Mouse (Mus musculus) heart, postnatal 0 days (tissue): Measurements from ENCODE around the gene Manbal. TPM values are rescaled to one million over a fixed set of nuclear protein-coding genes. Genes with fewer than 3 reads are reported as not detected.
A peak's percentile ranks its signal among the peaks of the same experiment; 100 is the strongest.

ENCODE experiments used
- ATAC-seq: fragments of 200-750 bp; cut with Nextera tagmentation; 2 replicates; pipeline ENCODE4 v1.8.0; 2017; ENCODE audit warnings: low read depth, moderate number of reproducible peaks, moderate library complexity; ENCODE audit not compliant: insufficient read depth
- DNase-seq: peaks from one replicate; pipeline ENCODE4 v3.0.0-alpha.2; 2016; ENCODE audit warnings: low spot score
- H3K27ac ChIP-seq: fragments of 300-500 bp; sonication (generic); 2 replicates; pipeline ENCODE4 v1.5.1; 2014; ENCODE audit warnings: low read depth, mild to moderate bottlenecking
- H3K27me3 ChIP-seq: fragments of 300-500 bp; sonication (generic); 2 replicates; pipeline ENCODE4 v1.6.1; 2014; ENCODE audit warnings: low read length, mixed read lengths; ENCODE audit not compliant: control insufficient read depth, insufficient read depth
- H3K36me3 ChIP-seq: fragments of 300-500 bp; sonication (generic); replicated peaks from 2 replicates; pipeline ENCODE4 v1.6.1; 2014; ENCODE audit warnings: low read length, mixed read lengths; ENCODE audit not compliant: control insufficient read depth, insufficient read depth
- H3K4me1 ChIP-seq: fragments of 300-500 bp; sonication (generic); 2 replicates; pipeline ENCODE4 v1.6.1; 2014; ENCODE audit warnings: antibody characterized with exemption; ENCODE audit not compliant: control insufficient read depth, insufficient read depth
- H3K4me2 ChIP-seq: fragments of 300-500 bp; sonication (generic); 2 replicates; pipeline ENCODE4 v1.6.1; 2014; ENCODE audit warnings: low read depth, mild to moderate bottlenecking, low read length, moderate library complexity
- H3K4me3 ChIP-seq: fragments of 300-500 bp; sonication (generic); 2 replicates; pipeline ENCODE4 v1.5.1; 2014; ENCODE audit warnings: low read depth, low read length
- H3K9ac ChIP-seq: fragments of 300-500 bp; sonication (generic); replicated peaks from 2 replicates; pipeline ENCODE4 v1.6.1; 2014; ENCODE audit warnings: low read depth, low read length, mixed read lengths
- H3K9me3 ChIP-seq: fragments of 300-500 bp; sonication (generic); replicated peaks from 2 replicates; pipeline ENCODE4 v1.6.1; 2016; ENCODE audit warnings: low read length; ENCODE audit not compliant: control insufficient read depth
- CTCF ChIP-seq: IDR thresholded peaks from 2 replicates; pipeline ENCODE4 v1.5.1; 2016; ENCODE audit warnings: antibody characterized with exemption, control low read depth, low read depth
- EP300 ChIP-seq: IDR thresholded peaks from 2 replicates; pipeline ENCODE4 v1.6.1; 2016; ENCODE audit warnings: antibody characterized with exemption, low read depth
- WGBS: fragments of 180-500 bp; shearing (Covaris S2); extraction: QIAGEN DNeasy Blood & Tissue Kit; methylation state at CpG from one replicate; pipeline ENCODE4 v1.1.7; 2014; 5-methylcytosine and 5-hydroxymethylcytosine counted together
- polyA plus RNA-seq: library from polyadenylated mRNA; unstranded; fragments of >200 nt; fragmentation: Nextera tagmentation; extraction: Ambion mirVana; gene quantifications from 2 replicates; pipeline ENCODE4 v1.2.1, GENCODE M21; 2015
- total RNA-seq: library from RNA; depleted of rRNA; stranded (reverse); fragments of >200 nt; gene quantifications from 2 replicates; pipeline ENCODE4 v1.2.3, GENCODE M21; 2014; ENCODE audit warnings: low replicate concordance

Manbal gene
- total and polyA plus RNA-seq, 2 experiments from 2014 or later = 23.6 to 55.5 TPM

- WGBS = 51% methylated on average over 5 of the region's 5 CpGs
- Histone ChIP-seq H3K27ac (no peak overlapping the region), H3K4me2 (no peak overlapping the region), H3K36me3 (peaks cover 45% of the 10 kb centered on the region), H3K9me3 (no peaks in the 10 kb centered on the region), H3K9ac (no peak overlapping the region), H3K4me1 (no peaks in the 10 kb centered on the region), H3K27me3 (no peaks in the 10 kb centered on the region), H3K4me3 (no peak overlapping the region)
- no peak for DNase-seq
- no peak for ATAC-seq
- TF ChIP-seq CTCF (no peak), EP300 (no peak)
These were observed 39.3 kb upstream of the Manbal start for GRCm38 (mm10) chr2:157328106-157328505.

DNA sequence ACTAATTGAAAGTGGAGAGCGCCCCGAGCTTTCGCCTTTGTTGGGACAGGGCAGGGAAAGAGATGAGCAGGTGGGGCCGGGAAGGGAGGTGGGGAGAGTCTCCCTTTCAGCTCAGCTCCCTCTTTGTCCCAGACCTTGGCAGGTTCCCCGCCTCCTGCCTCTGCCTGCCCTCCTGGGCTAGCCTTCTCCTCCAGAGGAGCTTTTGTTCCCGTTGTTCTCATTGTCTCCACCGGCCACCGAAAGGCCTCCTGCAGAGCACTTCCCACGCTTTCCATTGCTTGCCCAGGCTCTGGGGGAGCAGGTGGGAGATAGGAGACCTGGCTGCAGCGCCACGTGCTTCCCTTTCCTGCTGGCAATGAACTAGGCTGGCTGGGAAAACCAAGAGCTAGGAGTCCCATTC lies 38.8 kb upstream of the Manbal start:
- ATAC-seq = no peak

GRCm38 (mm10) chr2:157332059-157332458 lies 35.3 kb upstream of the Manbal start:
- H3K9ac ChIP-seq = no peak overlapping the region
- H3K27ac ChIP-seq = no peak overlapping the region
- peaks cover 6% of the 10 kb centered on the region; the same call in 1 of the 2 replicates for H3K36me3 ChIP-seq
- 61% methylated on average over 5 of the region's 5 CpGs for WGBS
- no peak overlapping the region for H3K4me3 ChIP-seq
- ATAC-seq (no peak), DNase-seq (no peak)
- no peaks in the 10 kb centered on the region for H3K27me3 ChIP-seq
- no peaks in the 10 kb centered on the region for H3K9me3 ChIP-seq
- H3K4me1 ChIP-seq = no peaks in the 10 kb centered on the region
- no peak for TF ChIP-seq EP300
- no peak for TF ChIP-seq CTCF
- H3K4me2 ChIP-seq = no peak overlapping the region

More for the DNA sequence above, 38.8 kb upstream of the Manbal start:
- no peaks in the 10 kb centered on the region for H3K9me3 ChIP-seq
- DNase-seq = peak; percentile 21
- peaks cover 40% of the 10 kb centered on the region for H3K36me3 ChIP-seq
- no peak overlapping the region for H3K4me3 ChIP-seq
- no peak for TF ChIP-seq EP300
- TF ChIP-seq CTCF = no peak
- 37% methylated on average over 11 of the region's 11 CpGs for WGBS
- no peak overlapping the region for H3K4me2 ChIP-seq
- no peaks in the 10 kb centered on the region for H3K27me3 ChIP-seq
- H3K4me1 ChIP-seq = no peaks in the 10 kb centered on the region
- H3K27ac ChIP-seq = no peak overlapping the region
- no peak overlapping the region for H3K9ac ChIP-seq

DNA sequence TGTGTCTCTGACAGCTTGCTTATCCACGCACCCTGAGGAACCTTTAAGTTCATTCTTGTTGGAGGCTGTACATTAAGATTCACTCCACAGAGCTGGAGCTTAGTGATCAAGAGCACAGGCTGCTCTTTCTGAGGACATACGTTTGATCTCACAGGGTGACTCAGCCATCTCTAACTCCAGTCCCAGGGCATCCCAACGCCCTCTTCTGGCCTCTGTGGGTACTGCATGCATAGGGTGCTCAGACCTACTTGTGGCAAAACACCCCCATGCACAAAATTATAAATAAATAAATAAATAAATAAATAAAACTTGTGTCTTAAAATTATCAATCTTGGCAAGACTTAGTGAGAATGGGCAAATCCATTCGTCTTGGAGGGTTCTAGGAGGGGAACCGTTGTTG lies 28.7 kb upstream of the Manbal start:
- H3K9ac ChIP-seq = no peak overlapping the region
- 43% methylated on average over 5 of the region's 5 CpGs for WGBS
- no peaks in the 10 kb centered on the region for H3K36me3 ChIP-seq
- no peaks in the 10 kb centered on the region for H3K9me3 ChIP-seq
- H3K27ac ChIP-seq = no peak overlapping the region
- DNase-seq (peak; percentile 24), ATAC-seq (no peak)
- TF ChIP-seq EP300 = no peak
- peak; percentile 66 for TF ChIP-seq CTCF
- no peaks in the 10 kb centered on the region for H3K4me1 ChIP-seq
- no peak overlapping the region for H3K4me3 ChIP-seq
- H3K4me2 ChIP-seq = no peak overlapping the region
- H3K27me3 ChIP-seq = 0 out of 2 replicates have a peak, but pooled peaks cover 7% of the 10 kb centered on the region

DNA sequence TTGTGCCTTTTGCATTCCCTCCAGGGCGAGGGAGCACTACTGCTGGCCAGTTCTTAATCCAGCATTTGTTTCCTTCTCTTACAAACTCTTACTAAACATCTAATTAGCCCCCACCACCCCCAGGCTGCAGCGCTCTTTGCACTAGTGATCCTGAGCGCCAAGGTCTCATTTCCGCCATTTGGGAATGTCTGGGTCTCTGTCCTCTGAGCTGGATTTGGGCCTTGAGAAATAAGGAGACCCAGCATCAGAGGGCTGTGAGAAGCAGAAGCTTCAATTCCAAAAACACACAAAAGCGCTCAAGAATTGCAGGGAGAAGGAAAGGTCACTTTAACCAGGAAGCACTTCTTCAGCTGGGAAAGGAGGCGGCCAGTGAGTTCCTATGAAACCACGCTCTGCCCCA lies 27.9 kb upstream of the Manbal start:
- no peak for ATAC-seq
- H3K4me1 ChIP-seq = no peaks in the 10 kb centered on the region
- H3K36me3 ChIP-seq = no peaks in the 10 kb centered on the region
- no peaks in the 10 kb centered on the region for H3K9me3 ChIP-seq
- TF ChIP-seq CTCF (no peak), EP300 (no peak)
- no peak overlapping the region for H3K9ac ChIP-seq
- 0 out of 2 replicates have a peak, but pooled peaks cover 7% of the 10 kb centered on the region for H3K27me3 ChIP-seq
- DNase-seq = no peak
- H3K27ac ChIP-seq = no peak overlapping the region
- WGBS = 78% methylated on average over 7 of the region's 7 CpGs
- no peak overlapping the region for H3K4me3 ChIP-seq
- H3K4me2 ChIP-seq = no peak overlapping the region

GRCm38 (mm10) chr2:157340221-157340741 lies 27.1 kb upstream of the Manbal start:
- ATAC-seq (peak; percentile 13; the same call in 1 of the 2 replicates), DNase-seq (no peak)
- Histone ChIP-seq H3K4me1 (no peaks in the 10 kb centered on the region), H3K4me2 (no peak overlapping the region), H3K4me3 (no peak overlapping the region), H3K36me3 (no peaks in the 10 kb centered on the region), H3K9me3 (no peaks in the 10 kb centered on the region), H3K9ac (no peak overlapping the region), H3K27ac (no peak overlapping the region), H3K27me3 (0 out of 2 replicates have a peak, but pooled peaks cover 7% of the 10 kb centered on the region)
- 39% methylated on average over 7 of the region's 7 CpGs for WGBS
- TF ChIP-seq CTCF = no peak
- no peak for TF ChIP-seq EP300
